Mouse (Mus musculus): Measurements from ENCODE around the gene Emid1. TPM values are rescaled to one million over a fixed set of nuclear protein-coding genes. Genes with fewer than 3 reads are reported as not detected.

Gene Emid1
- polyA plus RNA-seq, 1 experiment from 2014 or later: 3.1 TPM

DNA sequence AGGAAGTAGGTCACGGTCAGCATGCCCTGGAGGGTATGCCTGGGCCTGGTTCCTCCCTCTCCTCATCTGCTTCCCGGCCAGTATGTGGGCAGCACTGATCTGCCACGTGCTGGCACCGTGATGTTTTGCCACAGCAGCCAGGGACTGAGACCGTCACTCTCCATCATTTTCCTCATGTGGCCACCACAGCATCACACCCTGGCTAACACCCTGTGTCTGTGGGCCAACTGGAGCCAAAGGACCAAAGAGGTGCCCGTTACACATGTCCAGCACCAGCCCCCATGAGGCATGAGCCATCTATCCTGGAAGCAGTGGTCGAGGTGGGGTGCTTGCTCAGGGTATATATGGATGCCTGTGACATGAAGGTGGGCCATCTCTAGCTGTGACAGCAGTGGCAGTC, 23.1 kb upstream of the Emid1 start:
- Histone ChIP-seq H3K4me1 (ENCODE audit: control insufficient read depth, low read depth, low read length) (no peaks in the 10 kb centered on the region; the same call in 1 of the 2 replicates), H3K9ac (ENCODE audit: low read depth, low read length) (no peak overlapping the region), H3K4me2 (ENCODE audit: low read depth, low read length) (no peak overlapping the region), H3K27me3 (ENCODE audit: control insufficient read depth, insufficient read depth, low read depth, low read length) (no peaks in the 10 kb centered on the region), H3K9me3 (replicated peaks; ENCODE audit: control insufficient read depth, low read length) (no peaks in the 10 kb centered on the region), H3K4me3 (ENCODE audit: low read depth, low read length) (no peak overlapping the region), H3K27ac (ENCODE audit: low read length) (no peak overlapping the region), H3K36me3 (ENCODE audit: control insufficient read depth, insufficient read depth) (no peaks in the 10 kb centered on the region)
- 65% methylated on average over 7 of the region's 7 CpGs for WGBS (ENCODE audit: insufficient replicate concordance)
- ATAC-seq (ENCODE audit: low read depth): no peak

DNA sequence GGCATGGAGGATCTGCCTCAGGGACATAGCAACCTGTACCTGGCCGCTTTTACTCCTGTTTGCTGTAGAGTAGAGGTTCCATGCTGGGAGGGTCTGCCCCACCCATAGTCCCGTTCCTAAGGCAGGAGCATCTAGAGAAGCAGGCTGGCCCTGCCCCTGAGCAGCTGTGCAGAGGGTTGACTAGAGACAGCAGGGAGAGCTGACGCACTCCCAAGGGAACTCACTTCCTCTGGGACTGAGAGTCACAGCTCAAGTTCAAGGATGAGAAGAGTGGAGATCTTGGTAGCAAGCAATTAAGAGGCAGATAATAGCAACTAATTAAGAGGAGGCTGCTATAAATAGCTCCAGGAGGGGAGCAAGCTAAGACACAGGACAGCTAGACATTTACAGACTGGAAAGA, 20.8 kb upstream of the Emid1 start:
- H3K4me3 ChIP-seq (ENCODE audit: low read depth, low read length): no peak overlapping the region
- no peak overlapping the region for H3K4me2 ChIP-seq (ENCODE audit: low read depth, low read length)
- H3K36me3 ChIP-seq (ENCODE audit: control insufficient read depth, insufficient read depth): no peaks in the 10 kb centered on the region
- 53% methylated on average over 3 of the region's 3 CpGs for WGBS (ENCODE audit: insufficient replicate concordance)
- H3K9me3 ChIP-seq (replicated peaks; ENCODE audit: control insufficient read depth, low read length): no peaks in the 10 kb centered on the region
- no peak overlapping the region for H3K27ac ChIP-seq (ENCODE audit: low read length)
- H3K27me3 ChIP-seq (ENCODE audit: control insufficient read depth, insufficient read depth, low read depth, low read length): no peaks in the 10 kb centered on the region
- no peak overlapping the region for H3K9ac ChIP-seq (ENCODE audit: low read depth, low read length)
- no peak for ATAC-seq (ENCODE audit: low read depth)
- H3K4me1 ChIP-seq (ENCODE audit: control insufficient read depth, low read depth, low read length): no peaks in the 10 kb centered on the region

- Histone ChIP-seq H3K27me3 (ENCODE audit: control insufficient read depth, insufficient read depth, low read depth, low read length) (no peaks in the 10 kb centered on the region), H3K36me3 (ENCODE audit: control insufficient read depth, insufficient read depth) (no peaks in the 10 kb centered on the region), H3K9me3 (replicated peaks; ENCODE audit: control insufficient read depth, low read length) (no peaks in the 10 kb centered on the region), H3K9ac (ENCODE audit: low read depth, low read length) (no peak overlapping the region), H3K4me2 (ENCODE audit: low read depth, low read length) (no peak overlapping the region), H3K27ac (ENCODE audit: low read length) (no peak overlapping the region), H3K4me1 (ENCODE audit: control insufficient read depth, low read depth, low read length) (no peaks in the 10 kb centered on the region), H3K4me3 (ENCODE audit: low read depth, low read length) (no peak overlapping the region)
- ATAC-seq (ENCODE audit: low read depth): no peak
- 73% methylated on average over 9 of the region's 9 CpGs for WGBS (ENCODE audit: insufficient replicate concordance)
Measured at GRCm38 (mm10) chr11:5167311-5167710, 15.3 kb upstream of the Emid1 start.

DNA sequence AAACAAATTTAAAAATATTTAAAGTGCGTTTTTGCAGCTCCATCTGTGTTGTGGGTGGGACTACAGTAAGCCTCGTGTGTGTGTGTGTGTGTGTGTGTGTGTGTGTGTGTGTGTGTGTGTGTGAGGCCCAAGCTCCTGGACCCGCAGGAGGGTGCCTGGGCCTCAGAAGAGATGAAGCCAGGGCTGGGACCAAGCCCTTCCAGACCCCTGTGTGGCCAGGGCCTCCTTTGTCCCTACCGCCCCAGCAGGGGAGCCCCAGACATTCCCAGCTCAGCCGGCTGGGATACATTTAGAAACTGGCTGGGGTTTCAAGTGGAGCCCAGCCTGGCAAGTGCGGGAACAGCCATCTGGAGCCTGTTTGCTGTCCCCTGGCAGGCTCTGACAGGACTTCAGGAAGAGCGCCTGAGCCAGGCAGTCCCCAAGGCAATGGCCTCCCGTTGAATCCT, 13.4 kb upstream of the Emid1 start:
- H3K27ac ChIP-seq (ENCODE audit: low read length): no peak overlapping the region
- H3K9me3 ChIP-seq (replicated peaks; ENCODE audit: control insufficient read depth, low read length): no peaks in the 10 kb centered on the region; the same call in none of the 2 replicates
- WGBS (ENCODE audit: insufficient replicate concordance): 51% methylated on average over 8 of the region's 8 CpGs
- no peak overlapping the region for H3K4me3 ChIP-seq (ENCODE audit: low read depth, low read length)
- ATAC-seq (ENCODE audit: low read depth): no peak
- no peaks in the 10 kb centered on the region for H3K36me3 ChIP-seq (ENCODE audit: control insufficient read depth, insufficient read depth)
- H3K4me1 ChIP-seq (ENCODE audit: control insufficient read depth, low read depth, low read length): no peaks in the 10 kb centered on the region
- H3K27me3 ChIP-seq (ENCODE audit: control insufficient read depth, insufficient read depth, low read depth, low read length): no peaks in the 10 kb centered on the region
- H3K9ac ChIP-seq (ENCODE audit: low read depth, low read length): no peak overlapping the region
- no peak overlapping the region for H3K4me2 ChIP-seq (ENCODE audit: low read depth, low read length)

GRCm38 (mm10) chr11:5164310-5164709, 12.3 kb upstream of the Emid1 start:
- Histone ChIP-seq H3K4me1 (ENCODE audit: control insufficient read depth, low read depth, low read length) (no peaks in the 10 kb centered on the region), H3K36me3 (ENCODE audit: control insufficient read depth, insufficient read depth) (no peaks in the 10 kb centered on the region), H3K27me3 (ENCODE audit: control insufficient read depth, insufficient read depth, low read depth, low read length) (no peaks in the 10 kb centered on the region), H3K27ac (ENCODE audit: low read length) (no peak overlapping the region), H3K9me3 (replicated peaks; ENCODE audit: control insufficient read depth, low read length) (no peaks in the 10 kb centered on the region; the same call in none of the 2 replicates), H3K4me2 (ENCODE audit: low read depth, low read length) (no peak overlapping the region), H3K9ac (ENCODE audit: low read depth, low read length) (no peak overlapping the region), H3K4me3 (ENCODE audit: low read depth, low read length) (no peak overlapping the region)
- WGBS (ENCODE audit: insufficient replicate concordance): 31% methylated on average over 8 of the region's 8 CpGs
- ATAC-seq (ENCODE audit: low read depth): no peak

DNA sequence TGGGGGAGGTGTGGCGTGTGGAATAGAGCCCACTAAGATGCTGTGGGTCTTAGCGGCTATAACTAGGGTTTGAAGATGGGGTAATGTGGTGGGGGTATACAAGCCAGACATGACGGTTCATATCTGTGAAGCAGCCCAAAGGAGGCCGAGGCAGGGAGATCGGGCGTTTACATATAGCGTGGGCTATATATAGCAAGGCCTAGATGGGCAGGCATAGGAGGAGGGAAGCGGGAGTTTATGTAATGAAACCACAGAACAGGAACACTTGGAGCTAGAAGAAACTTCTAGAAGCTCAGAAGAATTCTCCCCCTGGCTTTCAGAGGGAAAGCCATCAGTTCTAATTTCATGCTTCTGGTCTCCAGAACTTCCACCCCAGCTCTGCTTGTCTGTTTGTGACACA, 11.4 kb upstream of the Emid1 start:
- Histone ChIP-seq H3K27ac (ENCODE audit: low read length) (no peak overlapping the region), H3K4me3 (ENCODE audit: low read depth, low read length) (no peak overlapping the region), H3K9me3 (replicated peaks; ENCODE audit: control insufficient read depth, low read length) (no peaks in the 10 kb centered on the region; the same call in none of the 2 replicates), H3K36me3 (ENCODE audit: control insufficient read depth, insufficient read depth) (no peaks in the 10 kb centered on the region), H3K4me2 (ENCODE audit: low read depth, low read length) (no peak overlapping the region), H3K27me3 (ENCODE audit: control insufficient read depth, insufficient read depth, low read depth, low read length) (no peaks in the 10 kb centered on the region), H3K4me1 (ENCODE audit: control insufficient read depth, low read depth, low read length) (no peaks in the 10 kb centered on the region), H3K9ac (ENCODE audit: low read depth, low read length) (no peak overlapping the region)
- ATAC-seq (ENCODE audit: low read depth): no peak
- 48% methylated on average over 8 of the region's 8 CpGs for WGBS (ENCODE audit: insufficient replicate concordance)

GRCm38 (mm10) chr11:5160722-5161485, 8.8 kb upstream of the Emid1 start:
- H3K27me3 ChIP-seq (ENCODE audit: control insufficient read depth, insufficient read depth, low read depth, low read length): no peaks in the 10 kb centered on the region
- no peak overlapping the region for H3K4me2 ChIP-seq (ENCODE audit: low read depth, low read length)
- 74% methylated on average over 17 of the region's 17 CpGs for WGBS (ENCODE audit: insufficient replicate concordance)
- no peak overlapping the region for H3K27ac ChIP-seq (ENCODE audit: low read length)
- H3K9ac ChIP-seq (ENCODE audit: low read depth, low read length): no peak overlapping the region
- H3K4me1 ChIP-seq (ENCODE audit: control insufficient read depth, low read depth, low read length): no peaks in the 10 kb centered on the region
- H3K9me3 ChIP-seq (replicated peaks; ENCODE audit: control insufficient read depth, low read length): no peaks in the 10 kb centered on the region; the same call in none of the 2 replicates
- no peaks in the 10 kb centered on the region for H3K36me3 ChIP-seq (ENCODE audit: control insufficient read depth, insufficient read depth)
- no peak for ATAC-seq (ENCODE audit: low read depth)
- no peak overlapping the region for H3K4me3 ChIP-seq (ENCODE audit: low read depth, low read length)

- no peak overlapping the region for H3K4me3 ChIP-seq (ENCODE audit: low read depth, low read length)
- ATAC-seq (ENCODE audit: low read depth): no peak
- H3K4me1 ChIP-seq (ENCODE audit: control insufficient read depth, low read depth, low read length): no peaks in the 10 kb centered on the region
- no peaks in the 10 kb centered on the region; the same call in none of the 2 replicates for H3K9me3 ChIP-seq (replicated peaks; ENCODE audit: control insufficient read depth, low read length)
- no peak overlapping the region for H3K4me2 ChIP-seq (ENCODE audit: low read depth, low read length)
- no peak overlapping the region for H3K9ac ChIP-seq (ENCODE audit: low read depth, low read length)
- no peaks in the 10 kb centered on the region for H3K27me3 ChIP-seq (ENCODE audit: control insufficient read depth, insufficient read depth, low read depth, low read length)
- WGBS (ENCODE audit: insufficient replicate concordance): 85% methylated on average over 11 of the region's 11 CpGs
- no peak overlapping the region for H3K27ac ChIP-seq (ENCODE audit: low read length)
- H3K36me3 ChIP-seq (ENCODE audit: control insufficient read depth, insufficient read depth): no peaks in the 10 kb centered on the region
Measured at GRCm38 (mm10) chr11:5158056-5158455, 6.0 kb upstream of the Emid1 start.

GRCm38 (mm10) chr11:5154961-5155805, 3.1 kb upstream of the Emid1 start:
- H3K27ac ChIP-seq (ENCODE audit: low read length): no peak overlapping the region
- no peaks in the 10 kb centered on the region for H3K9me3 ChIP-seq (replicated peaks; ENCODE audit: control insufficient read depth, low read length)
- H3K4me3 ChIP-seq (ENCODE audit: low read depth, low read length): no peak overlapping the region
- no peak for ATAC-seq (ENCODE audit: low read depth)
- WGBS (ENCODE audit: insufficient replicate concordance): 37% methylated on average over 10 of the region's 10 CpGs
- peaks cover 24% of the 10 kb centered on the region for H3K27me3 ChIP-seq (ENCODE audit: control insufficient read depth, insufficient read depth, low read depth, low read length)
- H3K36me3 ChIP-seq (ENCODE audit: control insufficient read depth, insufficient read depth): no peaks in the 10 kb centered on the region
- H3K4me1 ChIP-seq (ENCODE audit: control insufficient read depth, low read depth, low read length): no peaks in the 10 kb centered on the region
- no peak overlapping the region for H3K4me2 ChIP-seq (ENCODE audit: low read depth, low read length)
- no peak overlapping the region for H3K9ac ChIP-seq (ENCODE audit: low read depth, low read length)
